Mouse (Mus musculus) limb, embryonic 12.5 days (tissue): ENCODE results near the gene Dbp. TPM values are rescaled to one million over a fixed set of nuclear protein-coding genes. Genes with fewer than 3 reads are reported as not detected.

ENCODE experiments used
- ATAC-seq: fragments of 200-750 bp; cut with Nextera tagmentation; 2 replicates; pipeline ENCODE4 v1.8.0; 2017; ENCODE audit warnings: low read depth, moderate TSS enrichment; ENCODE audit not compliant: insufficient number of reproducible peaks, insufficient read depth, low FRiP score, low TSS enrichment
- H3K27ac ChIP-seq: fragments of 300-500 bp; sonication (generic); 2 replicates; pipeline ENCODE4 v1.5.1; 2016; ENCODE audit warnings: mild to moderate bottlenecking, moderate library complexity
- H3K27me3 ChIP-seq: fragments of 300-500 bp; sonication (generic); 2 replicates; pipeline ENCODE4 v1.6.1; 2016; ENCODE audit warnings: mild to moderate bottlenecking, moderate library complexity
- H3K36me3 ChIP-seq: fragments of 300-500 bp; sonication (generic); 2 replicates; pipeline ENCODE4 v1.6.1; 2016; ENCODE audit warnings: mild to moderate bottlenecking, moderate library complexity
- H3K4me1 ChIP-seq: fragments of 300-500 bp; sonication (generic); replicated peaks from 2 replicates; pipeline ENCODE4 v1.6.1; 2016
- H3K4me2 ChIP-seq: fragments of 300-500 bp; sonication (generic); 2 replicates; pipeline ENCODE4 v1.6.1; 2016; ENCODE audit warnings: mild to moderate bottlenecking, moderate library complexity
- H3K4me3 ChIP-seq: fragments of 300-500 bp; sonication (generic); replicated peaks from 2 replicates; pipeline ENCODE4 v1.5.1; 2016; ENCODE audit warnings: mild to moderate bottlenecking
- H3K9ac ChIP-seq: fragments of 300-500 bp; sonication (generic); replicated peaks from 2 replicates; pipeline ENCODE4 v1.6.1; 2016; ENCODE audit warnings: mild to moderate bottlenecking, moderate library complexity
- H3K9me3 ChIP-seq: fragments of 300-500 bp; sonication (generic); 2 replicates; pipeline ENCODE4 v1.6.1; 2016; ENCODE audit warnings: mild to moderate bottlenecking, moderate library complexity
- WGBS: fragments of 180-500 bp; shearing (Covaris S2); methylation state at CpG from one replicate; pipeline ENCODE4 v1.1.7; 2016; 5-methylcytosine and 5-hydroxymethylcytosine counted together
- polyA plus RNA-seq: library from polyadenylated mRNA; unstranded; fragments of >200 nt; fragmentation: Nextera tagmentation; extraction: Ambion mirVana; gene quantifications from 2 replicates; pipeline ENCODE4 v1.2.1, GENCODE M21; 2016

The Dbp gene
- polyA plus RNA-seq, 1 experiment from 2014 or later = 6.4 TPM

- ATAC-seq = no peak
- H3K4me1 ChIP-seq = peaks cover 17% of the 10 kb centered on the region
- no peak overlapping the region for H3K27ac ChIP-seq
- H3K4me3 ChIP-seq = no peak overlapping the region
- 0 out of 2 replicates have a peak, but pooled peaks cover 2% of the 10 kb centered on the region for H3K27me3 ChIP-seq
- no peaks in the 10 kb centered on the region for H3K36me3 ChIP-seq
- H3K9me3 ChIP-seq = no peaks in the 10 kb centered on the region
- WGBS = 85% methylated on average over 8 of the region's 8 CpGs
- H3K9ac ChIP-seq = no peak overlapping the region
- H3K4me2 ChIP-seq = no peak overlapping the region
Observed at GRCm38 (mm10) chr7:45681046-45681736, 23.7 kb upstream of the Dbp start.

- WGBS = 29% methylated on average over 14 of the region's 14 CpGs
- ATAC-seq = peak; percentile 61
- 0 out of 2 replicates have a peak, but pooled peaks cover 6% of the 10 kb centered on the region for H3K27me3 ChIP-seq
- H3K4me2 ChIP-seq = peak overlapping the region; percentile 40
- 0 out of 2 replicates have a peak overlapping the region, but pooled peaks have one; percentile 9 for H3K4me3 ChIP-seq
- 0 out of 2 replicates have a peak overlapping the region, but pooled peaks have one; percentile 31 for H3K9ac ChIP-seq
- no peaks in the 10 kb centered on the region for H3K36me3 ChIP-seq
- no peaks in the 10 kb centered on the region for H3K9me3 ChIP-seq
- peaks cover 21% of the 10 kb centered on the region for H3K4me1 ChIP-seq
- H3K27ac ChIP-seq = peak overlapping the region; percentile 67
Observed at GRCm38 (mm10) chr7:45682144-45683126, 22.5 kb upstream of the Dbp start.

GRCm38 (mm10) chr7:45683396-45684050, 21.4 kb upstream of the Dbp start, which contains the start of gene Ntn5:
Ntn5 (plus strand) TSS chr7:45684022.
- Histone ChIP-seq H3K9me3 (no peaks in the 10 kb centered on the region), H3K27ac (no peak within 1 kb of the TSS; the same call in 1 of the 2 replicates), H3K4me1 (peaks cover 21% of the 10 kb centered on the region), H3K9ac (0 out of 2 replicates have a peak within 1 kb of the TSS, but pooled peaks have one; percentile 18), H3K4me2 (peak within 1 kb of the TSS; percentile 40; the same call in 1 of the 2 replicates), H3K27me3 (0 out of 2 replicates have a peak, but pooled peaks cover 6% of the 10 kb centered on the region), H3K4me3 (no peak within 1 kb of the TSS), H3K36me3 (no peaks in the 10 kb centered on the region)
- no peak for ATAC-seq
- 77% methylated on average over 7 of the region's 7 CpGs for WGBS

GRCm38 (mm10) chr7:45685811-45686210, 19.1 kb upstream of the Dbp start:
- ATAC-seq = no peak
- no peak overlapping the region for H3K4me3 ChIP-seq
- peaks cover 28% of the 10 kb centered on the region for H3K4me1 ChIP-seq
- H3K36me3 ChIP-seq = no peaks in the 10 kb centered on the region
- H3K4me2 ChIP-seq = 0 out of 2 replicates have a peak overlapping the region, but pooled peaks have one; percentile 2
- H3K27me3 ChIP-seq = 0 out of 2 replicates have a peak, but pooled peaks cover 6% of the 10 kb centered on the region
- no peaks in the 10 kb centered on the region for H3K9me3 ChIP-seq
- WGBS = 28% methylated on average over 10 of the region's 10 CpGs
- H3K27ac ChIP-seq = peak overlapping the region; percentile 57; the same call in 1 of the 2 replicates
- H3K9ac ChIP-seq = no peak overlapping the region; the same call in 1 of the 2 replicates

GRCm38 (mm10) chr7:45686841-45687240, 18.0 kb upstream of the Dbp start:
- WGBS = 75% methylated on average over 3 of the region's 3 CpGs

GRCm38 (mm10) chr7:45689099-45689498, 15.8 kb upstream of the Dbp start:
- Histone ChIP-seq H3K27ac (no peak overlapping the region), H3K27me3 (0 out of 2 replicates have a peak, but pooled peaks cover 6% of the 10 kb centered on the region), H3K9me3 (no peaks in the 10 kb centered on the region), H3K4me3 (no peak overlapping the region), H3K4me1 (peaks cover 28% of the 10 kb centered on the region), H3K4me2 (no peak overlapping the region), H3K9ac (no peak overlapping the region), H3K36me3 (no peaks in the 10 kb centered on the region)
- no peak for ATAC-seq
- WGBS = 51% methylated on average over 6 of the region's 6 CpGs

More at GRCm38 (mm10) chr7:45686841-45687240, 18.0 kb upstream of the Dbp start:
- H3K27me3 ChIP-seq = 0 out of 2 replicates have a peak, but pooled peaks cover 6% of the 10 kb centered on the region
- H3K27ac ChIP-seq = no peak overlapping the region
- ATAC-seq = no peak
- no peak overlapping the region for H3K9ac ChIP-seq
- no peaks in the 10 kb centered on the region for H3K9me3 ChIP-seq
- H3K4me2 ChIP-seq = no peak overlapping the region
- H3K4me3 ChIP-seq = no peak overlapping the region
- peaks cover 28% of the 10 kb centered on the region for H3K4me1 ChIP-seq
- no peaks in the 10 kb centered on the region for H3K36me3 ChIP-seq

- no peak overlapping the region for H3K27ac ChIP-seq
- 78% methylated on average over 11 of the region's 11 CpGs for WGBS
Observed at GRCm38 (mm10) chr7:45689800-45690199, 15.1 kb upstream of the Dbp start.

GRCm38 (mm10) chr7:45692364-45692763, 12.5 kb upstream of the Dbp start:
- no peak for ATAC-seq
- H3K4me2 ChIP-seq = no peak overlapping the region
- no peaks in the 10 kb centered on the region for H3K9me3 ChIP-seq
- no peaks in the 10 kb centered on the region for H3K36me3 ChIP-seq
- 76% methylated on average over 2 of the region's 2 CpGs for WGBS
- peaks cover 23% of the 10 kb centered on the region; the same call in 1 of the 2 replicates for H3K4me1 ChIP-seq
- H3K9ac ChIP-seq = no peak overlapping the region
- no peak overlapping the region for H3K4me3 ChIP-seq
- no peak overlapping the region for H3K27ac ChIP-seq
- H3K27me3 ChIP-seq = no peaks in the 10 kb centered on the region

More at GRCm38 (mm10) chr7:45689800-45690199, 15.1 kb upstream of the Dbp start:
- H3K27me3 ChIP-seq = 0 out of 2 replicates have a peak, but pooled peaks cover 6% of the 10 kb centered on the region
- H3K4me2 ChIP-seq = no peak overlapping the region
- H3K4me3 ChIP-seq = no peak overlapping the region
- H3K4me1 ChIP-seq = peaks cover 31% of the 10 kb centered on the region
- no peaks in the 10 kb centered on the region for H3K36me3 ChIP-seq
- no peak overlapping the region for H3K9ac ChIP-seq
- H3K9me3 ChIP-seq = no peaks in the 10 kb centered on the region
- no peak for ATAC-seq

- peak within 1 kb of the TSS; percentile 80 for H3K27ac ChIP-seq
- peaks cover 14% of the 10 kb centered on the region for H3K27me3 ChIP-seq
- H3K4me3 ChIP-seq = no peak within 1 kb of the TSS
- no peak within 1 kb of the TSS for H3K4me2 ChIP-seq
- no peaks in the 10 kb centered on the region for H3K9me3 ChIP-seq
- no peak for ATAC-seq
- peaks cover 19% of the 10 kb centered on the region; the same call in 1 of the 2 replicates for H3K4me1 ChIP-seq
- no peaks in the 10 kb centered on the region for H3K36me3 ChIP-seq
- whole genome bisulfite sequencing = 90% methylated on average over 50 of the region's 50 CpGs
- no peak within 1 kb of the TSS for H3K9ac ChIP-seq
Observed at GRCm38 (mm10) chr7:45693921-45694591, 10.8 kb upstream of the Dbp start, which contains the start of gene Sec1. Sec1 (minus strand) TSS chr7:45694402.

GRCm38 (mm10) chr7:45695098-45695497, 9.8 kb upstream of the Dbp start:
- ATAC-seq = peak; percentile 30; the same call in 1 of the 2 replicates
- Histone ChIP-seq H3K36me3 (no peaks in the 10 kb centered on the region), H3K9ac (no peak overlapping the region), H3K9me3 (no peaks in the 10 kb centered on the region), H3K4me1 (peaks cover 25% of the 10 kb centered on the region), H3K27me3 (peaks cover 24% of the 10 kb centered on the region), H3K4me2 (no peak overlapping the region), H3K27ac (peak overlapping the region; percentile 80), H3K4me3 (no peak overlapping the region)
- 7% methylated on average over 6 of the region's 6 CpGs for WGBS
